Comparison of ENCODE assay signal across 8 mouse cellular contexts in the genomic region with DNA sequence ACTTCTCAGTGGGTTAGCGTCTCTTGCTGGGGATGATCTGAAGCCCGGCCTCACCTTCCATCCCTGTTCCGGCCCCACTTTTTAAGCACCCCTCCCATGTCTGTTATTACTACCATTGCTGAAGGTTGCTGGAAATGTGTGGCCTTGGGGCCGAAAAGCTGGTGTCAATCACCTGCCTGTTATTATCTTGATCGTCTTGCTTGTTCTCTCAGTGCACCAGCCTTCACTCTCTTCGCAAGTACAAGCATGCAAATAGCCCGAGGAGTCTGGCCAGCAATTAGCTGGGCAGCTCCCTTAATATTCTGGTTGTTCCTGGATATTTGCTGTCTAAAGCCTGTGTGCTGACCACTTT. TPM values are rescaled to one million over a fixed set of nuclear protein-coding genes. Genes with fewer than 3 reads are reported as not detected.
DNase-seq lines count a peak whose midpoint lies in the region; ATAC-seq and TF ChIP-seq lines count a peak whose summit lies in the region.

No protein-coding gene starts in this region.

- peaks cover 24% of the 10 kb centered on the region for H3K4me1 ChIP-seq in heart, embryonic 11.5 days (ENCODE audit: control insufficient read depth, insufficient read depth, low read length)
- H3K4me1 ChIP-seq in bone marrow, adult 2 months (ENCODE audit: control insufficient read depth, insufficient read depth, low read length): peaks cover 3% of the 10 kb centered on the region; the same call in 1 of the 2 replicates
- H3K4me1 ChIP-seq in limb, embryonic 15.5 days: peaks cover 46% of the 10 kb centered on the region
- peaks cover 5% of the 10 kb centered on the region for H3K4me1 ChIP-seq in olfactory bulb, adult 2 months (ENCODE audit: control insufficient read depth, insufficient read depth, low read length)

- H3K9me3 ChIP-seq in heart, embryonic 11.5 days (replicated peaks; ENCODE audit: control insufficient read depth, low read length): no peaks in the 10 kb centered on the region
- no peaks in the 10 kb centered on the region for H3K9me3 ChIP-seq in limb, embryonic 15.5 days

- DNase-seq in heart, adult 11 months: no peak
- DNase-seq in gonadal fat pad, adult 2 months (ENCODE audit: low read depth): peak; percentile 51
- no peak for DNase-seq in left cerebral cortex, adult 8-10 months (ENCODE audit: low spot score in 2 of 2)
- DNase-seq in thymus, postnatal 14 days: no peak

- no peaks in the 10 kb centered on the region for H3K27me3 ChIP-seq in heart, embryonic 11.5 days (ENCODE audit: control insufficient read depth, insufficient read depth, low read length)
- no peaks in the 10 kb centered on the region for H3K27me3 ChIP-seq in limb, embryonic 15.5 days

- H3K36me3 ChIP-seq in heart, embryonic 11.5 days (ENCODE audit: control insufficient read depth, insufficient read depth, low read length): no peaks in the 10 kb centered on the region
- 0 out of 2 replicates have a peak, but pooled peaks cover 5% of the 10 kb centered on the region for H3K36me3 ChIP-seq in limb, embryonic 15.5 days

- no peak for ATAC-seq in heart, embryonic 11.5 days (replicated peaks; ENCODE audit: insufficient number of reproducible peaks, low FRiP score, low TSS enrichment)
- ATAC-seq in limb, embryonic 15.5 days (ENCODE audit: insufficient number of reproducible peaks, low FRiP score, low TSS enrichment, low read depth): no peak

- TF ChIP-seq POLR2A in bone marrow, adult 2 months (IDR thresholded peaks at IDR 0.05; ENCODE audit: borderline replicate concordance, control insufficient read depth, low read depth, low read length): no peak
- no peak for TF ChIP-seq POLR2A in olfactory bulb, adult 2 months (IDR thresholded peaks at IDR 0.05; ENCODE audit: insufficient read depth, low read depth, low read length)

- no peak for TF ChIP-seq CTCF in bone marrow, adult 2 months (IDR thresholded peaks at IDR 0.05; ENCODE audit: control insufficient read depth, insufficient read depth, low read length)
- no peak for TF ChIP-seq CTCF in olfactory bulb, adult 2 months (IDR thresholded peaks at IDR 0.05; ENCODE audit: insufficient read depth, low read depth, low read length)

- peak overlapping the region; percentile 98 for H3K9ac ChIP-seq in heart, embryonic 11.5 days (ENCODE audit: low read depth, low read length)
- H3K9ac ChIP-seq in limb, embryonic 15.5 days: peak overlapping the region; percentile 98

- H3K4me3 ChIP-seq in heart, embryonic 11.5 days (ENCODE audit: low read depth, low read length): peak overlapping the region; percentile 94
- H3K4me3 ChIP-seq in bone marrow, adult 2 months (replicated peaks; ENCODE audit: control insufficient read depth, low read depth, low read length): peak overlapping the region; percentile 74
- peak overlapping the region; percentile 92 for H3K4me3 ChIP-seq in limb, embryonic 15.5 days
- peak overlapping the region; percentile 78 for H3K4me3 ChIP-seq in olfactory bulb, adult 2 months (ENCODE audit: insufficient read depth, low read depth, low read length)

- 2% methylated on average over 7 of the region's 7 CpGs for whole genome bisulfite sequencing in heart, embryonic 11.5 days (ENCODE audit: insufficient replicate concordance)
- 5% methylated on average over 7 of the region's 7 CpGs for WGBS in bone marrow, adult 2 months
- WGBS in limb, embryonic 15.5 days: under 1% methylated on average over 7 of the region's 7 CpGs
- WGBS in olfactory bulb, adult 2 months: 1% methylated on average over 7 of the region's 7 CpGs

- peak overlapping the region; percentile 91 for H3K4me2 ChIP-seq in heart, embryonic 11.5 days
- peak overlapping the region; percentile 87 for H3K4me2 ChIP-seq in limb, embryonic 15.5 days

- H3K27ac ChIP-seq in heart, embryonic 11.5 days (ENCODE audit: low read depth, low read length): peak overlapping the region; percentile 98
- H3K27ac ChIP-seq in bone marrow, adult 2 months (ENCODE audit: control insufficient read depth, insufficient read depth, low read depth, low read length, poor library complexity): no peak overlapping the region
- H3K27ac ChIP-seq in limb, embryonic 15.5 days: peak overlapping the region; percentile 86
- H3K27ac ChIP-seq in olfactory bulb, adult 2 months (ENCODE audit: insufficient read depth, low read depth, low read length): no peak overlapping the region

RNA-seq across cellular contexts. Expression of gene Socs7, which starts 1.3 kb away (rescaled TPM):
- polyA plus RNA-seq in heart, embryonic 11.5 days (2014; fragmentation: Nextera tagmentation; extraction: Ambion mirVana): 2.2 and 2.9 TPM in 2 replicates
- polyA plus RNA-seq in bone marrow, adult 2 months (2011; ENCODE audit: insufficient read depth, insufficient read length, low replicate concordance, missing spikeins): 4.3 and 5.2 TPM in 2 replicates
- 7.9 and 9.0 TPM in 2 replicates for polyA plus RNA-seq in gonadal fat pad, adult 2 months (2012; rRNA removed)
- polyA plus RNA-seq in limb, embryonic 15.5 days (2015; fragmentation: Nextera tagmentation; extraction: Ambion mirVana): 3.4 and 4.4 TPM in 2 replicates
- not detected in 2 replicates for polyA plus RNA-seq in olfactory bulb, adult 2 months (2012; ENCODE audit: insufficient read depth, insufficient read length, low replicate concordance, missing spikeins)
- total RNA-seq in left cerebral cortex, adult 8-10 months (2022): 10 to 100 TPM; 70.3 to 77.2 (median 75.1) TPM

RNA-seq across cellular contexts. Expression of gene Gpr179, which starts 11.7 kb away (rescaled TPM):
- 0.01 TPM in 1 of 2 replicates, not detected in the other for polyA plus RNA-seq in heart, embryonic 11.5 days (2014; fragmentation: Nextera tagmentation; extraction: Ambion mirVana)
- polyA plus RNA-seq in bone marrow, adult 2 months (2011; ENCODE audit: insufficient read depth, insufficient read length, low replicate concordance, missing spikeins): not detected in 2 replicates
- 0.39 and 0.76 TPM in 2 replicates for polyA plus RNA-seq in gonadal fat pad, adult 2 months (2012; rRNA removed)
- polyA plus RNA-seq in limb, embryonic 15.5 days (2015; fragmentation: Nextera tagmentation; extraction: Ambion mirVana): 0.09 and 0.10 TPM in 2 replicates
- not detected in 2 replicates for polyA plus RNA-seq in olfactory bulb, adult 2 months (2012; ENCODE audit: insufficient read depth, insufficient read length, low replicate concordance, missing spikeins)
- total RNA-seq in left cerebral cortex, adult 8-10 months (2022): under 1 TPM; 0.20 to 0.50 (median 0.28) TPM

RNA-seq across cellular contexts. Expression of gene Mrpl45, which starts 48.1 kb away (rescaled TPM):
- 64.2 and 70.3 TPM in 2 replicates for polyA plus RNA-seq in heart, embryonic 11.5 days (2014; fragmentation: Nextera tagmentation; extraction: Ambion mirVana)
- 7.8 and 16.9 TPM in 2 replicates for polyA plus RNA-seq in bone marrow, adult 2 months (2011; ENCODE audit: insufficient read depth, insufficient read length, low replicate concordance, missing spikeins)
- polyA plus RNA-seq in gonadal fat pad, adult 2 months (2012; rRNA removed): 12.2 and 12.3 TPM in 2 replicates
- 37.6 and 41.4 TPM in 2 replicates for polyA plus RNA-seq in limb, embryonic 15.5 days (2015; fragmentation: Nextera tagmentation; extraction: Ambion mirVana)
- polyA plus RNA-seq in olfactory bulb, adult 2 months (2012; ENCODE audit: insufficient read depth, insufficient read length, low replicate concordance, missing spikeins): not detected in 2 replicates
- total RNA-seq in left cerebral cortex, adult 8-10 months (2022): 10 to 100 TPM; 22.5 to 27.2 (median 24.9) TPM

RNA-seq across cellular contexts. Expression of gene Arhgap23, which starts 51.7 kb away (rescaled TPM):
- polyA plus RNA-seq in heart, embryonic 11.5 days (2014; fragmentation: Nextera tagmentation; extraction: Ambion mirVana): 6.7 and 8.3 TPM in 2 replicates
- polyA plus RNA-seq in bone marrow, adult 2 months (2011; ENCODE audit: insufficient read depth, insufficient read length, low replicate concordance, missing spikeins): 32.9 and 39.9 TPM in 2 replicates
- 25.6 and 31.5 TPM in 2 replicates for polyA plus RNA-seq in gonadal fat pad, adult 2 months (2012; rRNA removed)
- 7.8 and 8.4 TPM in 2 replicates for polyA plus RNA-seq in limb, embryonic 15.5 days (2015; fragmentation: Nextera tagmentation; extraction: Ambion mirVana)
- not detected in 2 replicates for polyA plus RNA-seq in olfactory bulb, adult 2 months (2012; ENCODE audit: insufficient read depth, insufficient read length, low replicate concordance, missing spikeins)
- 10 to 100 TPM; 72.5 to 74.5 (median 73.4) TPM for total RNA-seq in left cerebral cortex, adult 8-10 months (2022)

Comparison
In these comparisons a context has a peak if more than half of its experiments do, and no peak if none do; other contexts are left out.
1. H3K27ac ChIP-seq: peak in heart, embryonic 11.5 days (single experiment) and limb, embryonic 15.5 days (single experiment); none in bone marrow, adult 2 months (single experiment) and olfactory bulb, adult 2 months (single experiment).
2. Peak in every context shown above with its lines, with median percentiles within 50 percentile points of each other: H3K4me3 ChIP-seq.